Mouse (Mus musculus) heart, adult 18-20 months (tissue): Measurements from ENCODE around the gene Rdh11. TPM values are rescaled to one million over a fixed set of nuclear protein-coding genes. Genes with fewer than 3 reads are reported as not detected.
"Not testable (repeated sequence)": the region's sequence is repeated elsewhere in the genome, so short reads cannot be mapped to it uniquely, and the experiment has no call there.

Experiments used
- DNase-seq, 2 experiments: peaks; one replicate each; pipeline ENCODE4 v3.0.0; 2021 to 2022; ENCODE audit warnings: mixed read lengths in 1 of 2
- long read RNA-seq, 2 experiments: library from polyadenylated mRNA; stranded (forward); transcript quantifications; one replicate each; pipeline ENCODE4 v2.0.0; 2021
- total RNA-seq, 2 experiments: library from RNA; stranded (reverse); gene quantifications; 2 replicates each; pipeline ENCODE4 v1.2.3; 2021

Rdh11 gene
- 1 to 10 TPM; 2.6 to 3.7 TPM for total RNA-seq
- long read RNA-seq, experiment 1, partial matches to known transcripts, result 0 of 1 reads
- long read RNA-seq, experiment 1, other reads (novel, unspliced or antisense), result 0 of 1 reads
- long read RNA-seq, experiment 2, result 0 reads

- no peak for DNase-seq
Observed at GRCm38 (mm10) chr12:79192193-79192592, at the start of gene Rdh11. Rdh11 (minus strand) TSS chr12:79192293.

- DNase-seq, result no peak
Observed at GRCm38 (mm10) chr12:79235485-79236080, 43.5 kb upstream of the Rdh11 start.

GRCm38 (mm10) chr12:79217511-79217910 is 25.4 kb upstream of the Rdh11 start:
- DNase-seq, result no peak

- DNase-seq, result no peak
Observed at GRCm38 (mm10) chr12:79211447-79211846, 19.4 kb upstream of the Rdh11 start.

- DNase-seq, result peak; percentile 51 to 56
Observed at GRCm38 (mm10) chr12:79208703-79209464, 16.8 kb upstream of the Rdh11 start, which contains the start of gene Rdh12. Rdh12 (plus strand) TSS chr12:79208914.

GRCm38 (mm10) chr12:79201882-79202281 is 9.8 kb upstream of the Rdh11 start:
- no peak for DNase-seq

- no peak for DNase-seq
Observed at GRCm38 (mm10) chr12:79197105-79197504, 5.0 kb upstream of the Rdh11 start.

GRCm38 (mm10) chr12:79193441-79193840 is 1.3 kb upstream of the Rdh11 start:
- DNase-seq, result peak; percentile 59 to 79

GRCm38 (mm10) chr12:79191701-79192100 is 392 bp downstream of the Rdh11 start:
- DNase-seq, result peak; percentile 79 to 85

- peak; percentile 38 to 43 for DNase-seq
Observed at GRCm38 (mm10) chr12:79190931-79191673, 991 bp downstream of the Rdh11 start.

GRCm38 (mm10) chr12:79185160-79185559 is 6.9 kb downstream of the Rdh11 start:
- DNase-seq, result not testable (repeated sequence)

GRCm38 (mm10) chr12:79175998-79176397 is 16.1 kb downstream of the Rdh11 start:
- no peak for DNase-seq

- peak in 1 of 2 experiments; percentile 4 for DNase-seq
Observed at GRCm38 (mm10) chr12:79173721-79174120, 18.4 kb downstream of the Rdh11 start.

GRCm38 (mm10) chr12:79172019-79172941 is 19.8 kb downstream of the Rdh11 start, which contains the start of gene Vti1b:
Vti1b (minus strand) TSS chr12:79172667.
- DNase-seq, result peak; percentile 95 to 96

GRCm38 (mm10) chr12:79171269-79171995 is 20.7 kb downstream of the Rdh11 start:
- DNase-seq, result no peak

- no peak for DNase-seq
Observed at GRCm38 (mm10) chr12:79170421-79170820, 21.7 kb downstream of the Rdh11 start.

- DNase-seq, result no peak
Observed at GRCm38 (mm10) chr12:79169173-79169572, 22.9 kb downstream of the Rdh11 start.

- no peak for DNase-seq
Observed at GRCm38 (mm10) chr12:79162876-79163275, 29.2 kb downstream of the Rdh11 start.

GRCm38 (mm10) chr12:79149653-79150052 is 42.4 kb downstream of the Rdh11 start:
- DNase-seq, result no peak

- DNase-seq, result no peak
Observed at GRCm38 (mm10) chr12:79141384-79141783, 50.7 kb downstream of the Rdh11 start.

GRCm38 (mm10) chr12:79140811-79141210 is 51.3 kb downstream of the Rdh11 start:
- DNase-seq, result no peak
